In genomic region chr7:31051321-31052021, GRCm38 (mm10) we compare ENCODE assay signal across 7 mouse cellular contexts. TPM values are rescaled to one million over a fixed set of nuclear protein-coding genes. Genes with fewer than 3 reads are reported as not detected.
DNase-seq lines count a peak whose midpoint lies in the region; ATAC-seq lines count a peak whose summit lies in the region.

Fxyd7 (minus strand) TSS chr7:31051467.

- H3K4me2 ChIP-seq in lung, embryonic 16.5 days (ENCODE audit: low read depth, low read length): peak within 1 kb of the TSS; percentile 38
- peak within 1 kb of the TSS; percentile 32 for H3K4me2 ChIP-seq in embryonic facial prominence, embryonic 11.5 days (ENCODE audit: low read depth, low read length)
- peak within 1 kb of the TSS; percentile 29 for H3K4me2 ChIP-seq in hindbrain, embryonic 11.5 days (replicated peaks; ENCODE audit: low read depth, low read length)
- H3K4me2 ChIP-seq in liver, embryonic 12.5 days: peak within 1 kb of the TSS; percentile 38; the same call in 1 of the 2 replicates

- no peak for ATAC-seq in lung, embryonic 16.5 days (ENCODE audit: low read depth)
- ATAC-seq in embryonic facial prominence, embryonic 11.5 days (replicated peaks; ENCODE audit: insufficient number of reproducible peaks, low FRiP score, low TSS enrichment, low read depth): no peak
- no peak for ATAC-seq in hindbrain, embryonic 11.5 days (ENCODE audit: low FRiP score)
- no peak for ATAC-seq in liver, embryonic 12.5 days
- ATAC-seq in activated CD4-positive, CD25-positive, alpha-beta regulatory T cell, adult 4 months: no peak

- peaks cover 41% of the 10 kb centered on the region for H3K27me3 ChIP-seq in lung, embryonic 16.5 days (ENCODE audit: control insufficient read depth, insufficient read depth, low read depth, low read length)
- peaks cover 47% of the 10 kb centered on the region for H3K27me3 ChIP-seq in embryonic facial prominence, embryonic 11.5 days (ENCODE audit: control insufficient read depth, insufficient read depth, low read length)
- peaks cover 53% of the 10 kb centered on the region for H3K27me3 ChIP-seq in hindbrain, embryonic 11.5 days (ENCODE audit: control insufficient read depth, insufficient read depth, low read length)
- H3K27me3 ChIP-seq in liver, embryonic 12.5 days (replicated peaks): peaks cover 76% of the 10 kb centered on the region

- H3K9ac ChIP-seq in lung, embryonic 16.5 days (ENCODE audit: low read length): no peak within 1 kb of the TSS; the same call in 1 of the 2 replicates
- no peak within 1 kb of the TSS; the same call in 1 of the 2 replicates for H3K9ac ChIP-seq in embryonic facial prominence, embryonic 11.5 days (replicated peaks; ENCODE audit: low read length)
- H3K9ac ChIP-seq in hindbrain, embryonic 11.5 days (ENCODE audit: low read depth, low read length): peak within 1 kb of the TSS; percentile 31; the same call in 1 of the 2 replicates
- no peak within 1 kb of the TSS for H3K9ac ChIP-seq in liver, embryonic 12.5 days

- 3% methylated on average over 26 of the region's 28 CpGs for WGBS in lung, embryonic 16.5 days
- WGBS in embryonic facial prominence, embryonic 11.5 days: 3% methylated on average over 28 of the region's 28 CpGs
- 2% methylated on average over 26 of the region's 28 CpGs for WGBS in hindbrain, embryonic 11.5 days
- WGBS in liver, embryonic 12.5 days (ENCODE audit: insufficient replicate concordance): 6% methylated on average over 27 of the region's 28 CpGs

- no peak within 1 kb of the TSS for H3K27ac ChIP-seq in lung, embryonic 16.5 days (ENCODE audit: low read length)
- no peak within 1 kb of the TSS for H3K27ac ChIP-seq in embryonic facial prominence, embryonic 11.5 days (replicated peaks; ENCODE audit: low read depth, low read length)
- no peak within 1 kb of the TSS for H3K27ac ChIP-seq in hindbrain, embryonic 11.5 days (ENCODE audit: low read depth, low read length)
- H3K27ac ChIP-seq in liver, embryonic 12.5 days: no peak within 1 kb of the TSS

- no peak for DNase-seq in lung, adult 18-20 months
- no peak for DNase-seq in embryonic facial prominence, embryonic 11.5 days (ENCODE audit: low spot score)
- no peak for DNase-seq in hindbrain, embryonic 11.5 days (ENCODE audit: low spot score)
- DNase-seq in embryo, embryonic 10.5 days (ENCODE audit: low spot score): no peak

- H3K9me3 ChIP-seq in lung, embryonic 16.5 days (ENCODE audit: control insufficient read depth, low read length): no peaks in the 10 kb centered on the region
- no peaks in the 10 kb centered on the region for H3K9me3 ChIP-seq in embryonic facial prominence, embryonic 11.5 days (replicated peaks; ENCODE audit: control insufficient read depth, low read length)
- H3K9me3 ChIP-seq in hindbrain, embryonic 11.5 days (ENCODE audit: control insufficient read depth, low read length): no peaks in the 10 kb centered on the region
- H3K9me3 ChIP-seq in liver, embryonic 12.5 days (replicated peaks): no peaks in the 10 kb centered on the region

- H3K4me1 ChIP-seq in lung, embryonic 16.5 days (replicated peaks; ENCODE audit: control insufficient read depth, insufficient read depth, low read length): peaks cover 39% of the 10 kb centered on the region
- H3K4me1 ChIP-seq in embryonic facial prominence, embryonic 11.5 days (ENCODE audit: control insufficient read depth, insufficient read depth, low read length): peaks cover 17% of the 10 kb centered on the region
- peaks cover 7% of the 10 kb centered on the region for H3K4me1 ChIP-seq in hindbrain, embryonic 11.5 days (replicated peaks; ENCODE audit: control insufficient read depth, insufficient read depth, low read length)
- H3K4me1 ChIP-seq in liver, embryonic 12.5 days: peaks cover 51% of the 10 kb centered on the region

- H3K4me3 ChIP-seq in lung, embryonic 16.5 days (ENCODE audit: low read length): peak within 1 kb of the TSS; percentile 18; the same call in 1 of the 2 replicates
- peak within 1 kb of the TSS; percentile 18 for H3K4me3 ChIP-seq in embryonic facial prominence, embryonic 11.5 days (ENCODE audit: low read depth, low read length)
- peak within 1 kb of the TSS; percentile 23 for H3K4me3 ChIP-seq in hindbrain, embryonic 11.5 days (ENCODE audit: low read depth, low read length)
- no peak within 1 kb of the TSS; the same call in 1 of the 2 replicates for H3K4me3 ChIP-seq in liver, embryonic 12.5 days

- no peaks in the 10 kb centered on the region for H3K36me3 ChIP-seq in lung, embryonic 16.5 days (ENCODE audit: control insufficient read depth, insufficient read depth, low read length)
- H3K36me3 ChIP-seq in embryonic facial prominence, embryonic 11.5 days (replicated peaks; ENCODE audit: control insufficient read depth, insufficient read depth, low read depth, low read length): no peaks in the 10 kb centered on the region
- no peaks in the 10 kb centered on the region for H3K36me3 ChIP-seq in hindbrain, embryonic 11.5 days (ENCODE audit: control insufficient read depth, insufficient read depth, low read length)
- H3K36me3 ChIP-seq in liver, embryonic 12.5 days: no peaks in the 10 kb centered on the region

RNA-seq across cellular contexts. Expression of gene Fxyd7, which starts in this region (rescaled TPM):
- 4.9 and 5.6 TPM in 2 replicates for polyA plus RNA-seq in lung, embryonic 16.5 days (2015; fragmentation: Nextera tagmentation; extraction: Ambion mirVana)
- polyA plus RNA-seq in embryonic facial prominence, embryonic 11.5 days (2014; fragmentation: Nextera tagmentation; extraction: Ambion mirVana): 8.7 and 11.2 TPM in 2 replicates
- polyA plus RNA-seq in hindbrain, embryonic 11.5 days (2014; fragmentation: Nextera tagmentation; extraction: Ambion mirVana): 8.7 and 12.6 TPM in 2 replicates
- polyA plus RNA-seq in liver, embryonic 12.5 days (2016; fragmentation: Nextera tagmentation; extraction: Ambion mirVana): 0.45 and 0.55 TPM in 2 replicates
- not detected for polyA plus RNA-seq in activated CD4-positive, CD25-positive, alpha-beta regulatory T cell, adult 4 months (2017; shearing (Covaris generic))
